Mouse (Mus musculus): Measurements from ENCODE around the gene Pdk1. TPM values are rescaled to one million over a fixed set of nuclear protein-coding genes. Genes with fewer than 3 reads are reported as not detected.

Pdk1 gene
- total RNA-seq, 2 experiments from 2014 or later: 58.0 TPM

GRCm38 (mm10) chr2:71937649-71938308, 64.8 kb downstream of the Pdk1 start:
- DNase-seq: no peak

DNA sequence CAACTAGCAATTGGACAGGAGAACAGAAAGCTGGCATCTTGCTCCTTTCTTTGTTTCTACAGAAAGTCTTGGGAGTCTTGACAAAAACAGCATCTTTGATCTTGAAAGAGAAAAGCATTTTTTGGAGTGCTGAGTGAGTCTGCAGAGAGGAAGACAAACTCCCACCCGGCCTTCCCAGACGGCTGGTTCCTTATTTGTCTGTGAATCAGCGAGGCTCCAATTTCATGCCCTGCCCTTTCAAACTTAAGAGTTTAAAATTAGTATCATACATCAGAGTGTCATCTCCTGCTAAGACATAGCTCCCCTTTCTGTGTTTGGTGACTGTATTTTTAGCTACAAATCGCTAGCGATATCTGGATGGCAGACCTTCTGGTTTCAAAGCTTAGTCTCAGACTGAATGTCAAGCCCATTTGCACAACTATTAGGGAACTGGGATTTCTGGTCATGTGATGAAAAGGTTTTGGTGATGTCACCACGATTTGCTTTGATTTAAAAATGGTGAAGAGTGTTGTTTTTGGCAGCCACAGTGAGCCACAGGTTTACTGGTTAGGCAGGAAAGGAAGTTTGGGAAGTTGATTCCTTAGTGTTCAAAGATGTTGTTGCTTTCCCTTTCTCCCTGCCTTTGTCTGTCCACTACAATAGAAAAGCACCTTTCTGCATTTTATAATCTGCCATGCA, 65.8 kb downstream of the Pdk1 start:
- DNase-seq: peak; percentile 25

DNA sequence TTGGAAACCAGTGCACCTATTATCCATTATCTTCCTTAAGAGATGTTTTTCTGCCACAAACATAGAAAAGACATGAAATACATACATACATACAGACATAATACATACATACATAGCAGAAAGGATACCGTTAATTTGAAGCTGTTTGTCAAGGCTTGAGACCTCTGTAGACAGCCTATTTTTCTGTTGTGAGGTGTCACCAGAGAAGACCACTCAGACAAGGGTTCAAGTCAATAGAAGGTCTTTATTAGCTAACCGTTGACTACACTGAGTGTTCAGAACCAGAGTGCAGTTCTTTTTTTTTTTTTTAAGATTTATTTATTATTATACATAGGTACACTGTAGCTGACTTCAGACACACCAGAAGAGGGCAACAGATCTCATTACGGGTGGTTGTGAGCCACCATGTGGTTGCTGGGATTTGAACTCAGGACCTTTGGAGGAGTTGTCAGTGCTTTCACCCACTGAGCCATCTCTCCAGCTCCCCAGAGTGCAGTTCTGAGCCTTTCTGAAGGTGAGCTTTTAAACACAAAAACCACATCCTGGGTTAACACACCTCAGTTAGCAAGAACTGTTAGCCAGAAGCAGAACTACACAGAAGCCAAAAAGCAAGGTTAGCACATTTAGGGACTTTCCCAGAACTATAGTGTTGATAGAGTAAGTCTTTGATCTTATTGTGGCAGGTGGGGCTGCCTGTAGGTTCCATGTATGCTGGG, 68.1 kb downstream of the Pdk1 start:
- no peak for DNase-seq

- DNase-seq: no peak
Measured at GRCm38 (mm10) chr2:71941721-71942087, 68.7 kb downstream of the Pdk1 start.

- DNase-seq: no peak
Measured at GRCm38 (mm10) chr2:71951212-71951611, 78.2 kb downstream of the Pdk1 start.

Other genes with a start within 250 kb of the Pdk1 start
- 10 to 100 TPM; 14.7 to 21.9 TPM for gene Itga6, start 127.6 kb upstream of the Pdk1 start, total RNA-seq (2021)
- gene Rapgef4, start 108.0 kb downstream of the Pdk1 start, total RNA-seq (2021): 1 to 10 TPM; 1.8 to 2.3 TPM